Mouse (Mus musculus): ENCODE data around the gene Slc9a1. TPM values are rescaled to one million over a fixed set of nuclear protein-coding genes. Genes with fewer than 3 reads are reported as not detected.

The Slc9a1 gene
- polyA plus RNA-seq, 1 experiment from 2014 or later, result 1.8 TPM

DNA sequence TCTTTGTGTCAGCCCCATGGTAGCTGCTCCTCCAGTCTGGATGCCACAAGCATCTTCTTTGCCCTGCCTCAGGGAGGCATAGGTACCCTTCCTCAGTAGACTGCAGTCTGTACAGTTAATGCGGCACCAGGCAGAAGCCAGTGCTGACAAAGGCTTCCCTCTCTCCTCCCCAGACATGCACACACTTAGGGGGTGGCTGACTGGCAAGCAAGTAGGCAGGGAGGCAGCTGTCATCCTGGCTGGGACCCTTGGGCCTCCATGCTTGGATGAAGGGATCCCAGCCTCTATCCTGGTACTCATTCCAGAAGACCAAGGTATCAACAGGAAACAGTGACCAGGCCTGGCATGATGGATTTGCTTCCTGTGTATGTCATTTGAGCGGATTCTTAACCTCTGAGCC lies 26.6 kb downstream of the Slc9a1 start:
- Histone ChIP-seq H3K36me3 (replicated peaks; ENCODE audit: insufficient read depth, low read length) (no peaks in the 10 kb centered on the region), H3K27ac (ENCODE audit: low read depth) (no peak overlapping the region), H3K27me3 (ENCODE audit: insufficient read depth, low read length) (no peaks in the 10 kb centered on the region), H3K4me2 (ENCODE audit: low read depth, low read length) (no peak overlapping the region), H3K9ac (replicated peaks) (no peak overlapping the region), H3K4me3 (ENCODE audit: low read depth, low read length) (no peak overlapping the region), H3K9me3 (ENCODE audit: low read length) (no peaks in the 10 kb centered on the region), H3K4me1 (ENCODE audit: insufficient read depth) (peaks cover 48% of the 10 kb centered on the region)
- TF ChIP-seq CTCF (IDR thresholded peaks at IDR 0.05; ENCODE audit: low read depth) (no peak), EP300 (IDR thresholded peaks at IDR 0.05; ENCODE audit: low read depth) (no peak)
- no peak for ATAC-seq
- DNase-seq, result no peak
- WGBS (ENCODE audit: insufficient replicate concordance), result 83% methylated on average over 2 of the region's 2 CpGs

DNA sequence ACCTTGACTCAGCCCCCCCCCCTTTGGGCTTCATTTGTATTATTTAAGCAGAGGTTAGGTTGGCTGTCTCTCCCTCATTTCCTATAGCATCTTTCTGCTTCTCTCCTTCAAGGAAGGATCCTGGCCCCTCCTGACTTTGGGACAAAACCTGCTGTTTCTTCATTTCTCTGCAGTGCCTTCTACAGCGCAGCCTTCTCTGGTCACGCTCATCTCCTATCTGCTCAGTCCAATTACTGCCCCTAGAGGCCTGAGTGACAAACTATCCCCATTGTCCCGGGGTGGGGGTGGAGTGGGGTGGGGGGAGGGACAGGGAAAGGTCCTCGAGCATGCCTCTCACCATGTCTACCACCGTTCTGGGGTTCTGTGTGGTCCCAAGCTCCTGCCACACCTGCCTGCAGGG lies 27.8 kb downstream of the Slc9a1 start:
- Histone ChIP-seq H3K4me1 (ENCODE audit: insufficient read depth) (peaks cover 46% of the 10 kb centered on the region), H3K4me2 (ENCODE audit: low read depth, low read length) (no peak overlapping the region), H3K27ac (ENCODE audit: low read depth) (no peak overlapping the region), H3K27me3 (ENCODE audit: insufficient read depth, low read length) (no peaks in the 10 kb centered on the region), H3K36me3 (replicated peaks; ENCODE audit: insufficient read depth, low read length) (no peaks in the 10 kb centered on the region), H3K4me3 (ENCODE audit: low read depth, low read length) (no peak overlapping the region), H3K9ac (replicated peaks) (no peak overlapping the region), H3K9me3 (ENCODE audit: low read length) (no peaks in the 10 kb centered on the region)
- no peak for TF ChIP-seq CTCF (IDR thresholded peaks at IDR 0.05; ENCODE audit: low read depth)
- no peak for TF ChIP-seq EP300 (IDR thresholded peaks at IDR 0.05; ENCODE audit: low read depth)
- ATAC-seq (no peak), DNase-seq (no peak)
- WGBS (ENCODE audit: insufficient replicate concordance), result 65% methylated on average over 5 of the region's 5 CpGs

DNA sequence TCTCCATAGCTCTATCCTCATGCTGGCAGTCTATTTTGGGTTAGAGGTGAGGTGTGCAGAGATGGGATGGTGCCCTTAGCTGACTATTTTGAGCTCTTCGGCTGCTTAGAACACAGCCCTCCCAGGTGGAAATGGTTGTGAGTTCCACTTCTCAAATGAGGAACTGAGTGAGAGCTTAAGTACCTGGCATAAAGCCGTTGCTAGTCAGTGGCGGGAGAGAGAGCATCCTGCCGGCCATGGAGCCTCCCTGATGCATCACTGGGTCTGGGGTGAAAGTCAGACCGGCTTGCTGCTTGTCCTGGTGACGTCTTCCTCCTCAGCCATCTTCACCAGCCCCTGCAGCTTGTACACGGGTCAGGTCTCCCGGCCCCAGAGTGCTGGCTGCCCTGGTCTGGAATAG lies 28.5 kb downstream of the Slc9a1 start:
- no peaks in the 10 kb centered on the region; the same call in 1 of the 2 replicates for H3K36me3 ChIP-seq (replicated peaks; ENCODE audit: insufficient read depth, low read length)
- no peak overlapping the region; the same call in 1 of the 2 replicates for H3K9ac ChIP-seq (replicated peaks)
- no peaks in the 10 kb centered on the region for H3K27me3 ChIP-seq (ENCODE audit: insufficient read depth, low read length)
- DNase-seq, result no peak
- peaks cover 46% of the 10 kb centered on the region for H3K4me1 ChIP-seq (ENCODE audit: insufficient read depth)
- no peak for TF ChIP-seq CTCF (IDR thresholded peaks at IDR 0.05; ENCODE audit: low read depth)
- TF ChIP-seq EP300 (IDR thresholded peaks at IDR 0.05; ENCODE audit: low read depth), result no peak
- H3K9me3 ChIP-seq (ENCODE audit: low read length), result no peaks in the 10 kb centered on the region
- H3K27ac ChIP-seq (ENCODE audit: low read depth), result 0 out of 2 replicates have a peak overlapping the region, but pooled peaks have one; percentile 8
- no peak overlapping the region for H3K4me2 ChIP-seq (ENCODE audit: low read depth, low read length)
- 63% methylated on average over 8 of the region's 8 CpGs for WGBS (ENCODE audit: insufficient replicate concordance)
- ATAC-seq, result no peak
- no peak overlapping the region for H3K4me3 ChIP-seq (ENCODE audit: low read depth, low read length)

DNA sequence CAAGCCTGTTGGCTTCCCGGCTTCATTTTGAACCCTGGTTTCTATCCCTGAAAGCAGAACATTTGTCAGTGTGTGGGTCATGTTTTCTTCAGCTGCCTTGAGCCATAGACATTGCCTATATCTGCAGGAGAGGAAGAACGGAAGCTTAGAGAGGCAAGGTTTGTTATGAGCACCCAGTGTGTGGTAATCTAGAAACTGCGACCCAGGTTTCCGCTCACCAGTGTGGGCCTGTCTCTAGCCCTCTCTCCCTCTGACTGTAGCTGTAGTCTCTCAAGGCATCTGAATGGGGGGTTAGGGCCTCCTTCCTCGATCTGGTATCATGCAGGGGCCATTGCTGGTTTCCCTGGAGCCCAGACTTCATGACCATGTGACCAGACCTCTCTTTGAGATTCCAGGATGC lies 29.1 kb downstream of the Slc9a1 start:
- WGBS (ENCODE audit: insufficient replicate concordance), result 65% methylated on average over 5 of the region's 5 CpGs
- Histone ChIP-seq H3K27ac (ENCODE audit: low read depth) (peak overlapping the region; percentile 8; the same call in 1 of the 2 replicates), H3K36me3 (replicated peaks; ENCODE audit: insufficient read depth, low read length) (no peaks in the 10 kb centered on the region; the same call in 1 of the 2 replicates), H3K4me2 (ENCODE audit: low read depth, low read length) (no peak overlapping the region), H3K27me3 (ENCODE audit: insufficient read depth, low read length) (no peaks in the 10 kb centered on the region), H3K9me3 (ENCODE audit: low read length) (no peaks in the 10 kb centered on the region), H3K4me3 (ENCODE audit: low read depth, low read length) (no peak overlapping the region), H3K4me1 (ENCODE audit: insufficient read depth) (peaks cover 46% of the 10 kb centered on the region), H3K9ac (replicated peaks) (no peak overlapping the region)
- no peak for DNase-seq
- TF ChIP-seq CTCF (IDR thresholded peaks at IDR 0.05; ENCODE audit: low read depth), result no peak
- no peak for TF ChIP-seq EP300 (IDR thresholded peaks at IDR 0.05; ENCODE audit: low read depth)
- ATAC-seq, result no peak

DNA sequence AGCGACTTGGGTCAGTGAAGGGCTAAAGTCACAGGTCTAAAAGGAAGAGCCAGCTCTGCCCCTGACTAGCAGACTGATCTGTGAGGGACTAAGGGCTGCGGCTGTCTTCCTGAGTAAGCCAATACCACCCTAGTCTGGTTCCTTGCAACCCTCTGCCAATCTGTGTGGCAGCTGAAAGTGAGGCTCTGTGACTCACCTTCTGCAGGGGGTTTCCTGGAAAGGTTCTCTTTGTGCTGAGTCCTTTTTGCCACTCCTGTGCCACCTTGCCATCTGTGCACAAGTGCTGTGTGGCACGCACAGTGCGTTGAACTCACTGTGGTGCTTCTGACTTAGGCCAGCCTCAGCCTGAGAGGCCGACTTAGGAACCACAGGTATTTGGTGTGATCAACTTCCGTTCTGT lies 30.0 kb downstream of the Slc9a1 start:
- Histone ChIP-seq H3K4me1 (ENCODE audit: insufficient read depth) (peaks cover 39% of the 10 kb centered on the region), H3K27ac (ENCODE audit: low read depth) (no peak overlapping the region), H3K9ac (replicated peaks) (no peak overlapping the region), H3K36me3 (replicated peaks; ENCODE audit: insufficient read depth, low read length) (no peaks in the 10 kb centered on the region; the same call in 1 of the 2 replicates), H3K27me3 (ENCODE audit: insufficient read depth, low read length) (no peaks in the 10 kb centered on the region), H3K4me3 (ENCODE audit: low read depth, low read length) (no peak overlapping the region), H3K9me3 (ENCODE audit: low read length) (no peaks in the 10 kb centered on the region), H3K4me2 (ENCODE audit: low read depth, low read length) (no peak overlapping the region)
- WGBS (ENCODE audit: insufficient replicate concordance), result 89% methylated on average over 6 of the region's 6 CpGs
- DNase-seq (no peak), ATAC-seq (no peak)
- no peak for TF ChIP-seq CTCF (IDR thresholded peaks at IDR 0.05; ENCODE audit: low read depth)
- no peak for TF ChIP-seq EP300 (IDR thresholded peaks at IDR 0.05; ENCODE audit: low read depth)

DNA sequence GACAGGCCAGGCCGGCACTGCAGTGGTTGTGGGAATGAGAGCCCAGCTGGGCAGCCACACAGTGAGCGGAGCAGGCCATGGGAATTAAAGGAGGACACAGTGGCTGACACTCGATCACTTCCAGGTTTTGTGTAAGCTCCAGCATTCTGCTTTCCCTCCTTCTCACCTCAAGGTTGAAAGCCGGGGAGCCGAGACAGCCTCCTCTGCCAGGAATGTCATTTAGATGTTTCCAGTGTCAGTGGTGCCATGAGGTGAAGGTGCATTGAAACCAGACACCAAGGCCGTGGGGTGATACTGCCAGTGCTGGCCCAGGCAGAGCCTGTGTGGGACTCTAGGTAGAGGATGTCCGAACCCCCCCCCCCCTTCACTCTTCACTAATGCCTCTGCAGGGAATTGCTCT lies 30.6 kb downstream of the Slc9a1 start:
- H3K9me3 ChIP-seq (ENCODE audit: low read length), result no peaks in the 10 kb centered on the region
- H3K4me3 ChIP-seq (ENCODE audit: low read depth, low read length), result no peak overlapping the region
- ATAC-seq (no peak), DNase-seq (no peak)
- H3K27ac ChIP-seq (ENCODE audit: low read depth), result no peak overlapping the region
- H3K4me1 ChIP-seq (ENCODE audit: insufficient read depth), result peaks cover 33% of the 10 kb centered on the region
- WGBS (ENCODE audit: insufficient replicate concordance), result 76% methylated on average over 7 of the region's 7 CpGs
- TF ChIP-seq EP300 (IDR thresholded peaks at IDR 0.05; ENCODE audit: low read depth), result no peak
- no peak for TF ChIP-seq CTCF (IDR thresholded peaks at IDR 0.05; ENCODE audit: low read depth)
- no peak overlapping the region for H3K9ac ChIP-seq (replicated peaks)
- H3K4me2 ChIP-seq (ENCODE audit: low read depth, low read length), result no peak overlapping the region
- H3K36me3 ChIP-seq (replicated peaks; ENCODE audit: insufficient read depth, low read length), result peaks cover under 1% of the 10 kb centered on the region; the same call in 1 of the 2 replicates
- no peaks in the 10 kb centered on the region for H3K27me3 ChIP-seq (ENCODE audit: insufficient read depth, low read length)
